Mouse (Mus musculus): ENCODE measurements around the gene Slc22a14. TPM values are rescaled to one million over a fixed set of nuclear protein-coding genes. Genes with fewer than 3 reads are reported as not detected.

Slc22a14 gene
- polyA plus RNA-seq, 1 experiment: not detected

DNA sequence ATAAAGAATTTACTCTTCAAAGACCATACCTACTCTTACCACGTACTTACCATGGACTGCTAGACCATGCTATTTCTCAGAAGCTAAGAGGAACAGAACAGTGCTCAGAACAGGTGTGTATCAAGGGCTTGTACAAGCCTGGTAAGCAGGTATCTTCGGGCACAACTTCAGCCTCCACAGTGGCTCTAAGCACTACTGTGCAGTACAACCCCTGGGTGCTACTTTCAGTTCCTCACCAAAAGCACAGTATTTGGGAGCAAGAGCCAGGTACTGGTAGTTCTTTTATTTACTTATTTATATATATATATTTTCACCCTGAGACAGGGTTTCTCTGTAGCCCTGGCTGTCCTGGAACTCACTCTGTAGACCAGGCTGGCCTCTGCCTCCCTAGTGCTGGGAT lies 104.5 kb downstream of the Slc22a14 start:
- Histone ChIP-seq H3K4me1 (ENCODE audit: control insufficient read depth, insufficient read depth, low read length) (no peaks in the 10 kb centered on the region), H3K27ac (ENCODE audit: insufficient read depth, low read length) (no peak overlapping the region), H3K27me3 (ENCODE audit: control insufficient read depth, insufficient read depth, low read length, poor library complexity, severe bottlenecking) (no peaks in the 10 kb centered on the region), H3K36me3 (ENCODE audit: control insufficient read depth, insufficient read depth, low read length, poor library complexity, severe bottlenecking) (peaks cover 46% of the 10 kb centered on the region), H3K9ac (ENCODE audit: low read depth, poor library complexity, severe bottlenecking) (no peak overlapping the region), H3K9me3 (replicated peaks; ENCODE audit: control insufficient read depth, insufficient read depth, low read length, poor library complexity, severe bottlenecking) (no peaks in the 10 kb centered on the region), H3K4me3 (ENCODE audit: low read depth, low read length) (no peak overlapping the region)
- no peak for TF ChIP-seq CTCF (IDR thresholded peaks at IDR 0.05; ENCODE audit: low read depth, low read length)
- TF ChIP-seq POLR2A (IDR thresholded peaks at IDR 0.05; ENCODE audit: insufficient read depth, low read length): no peak

DNA sequence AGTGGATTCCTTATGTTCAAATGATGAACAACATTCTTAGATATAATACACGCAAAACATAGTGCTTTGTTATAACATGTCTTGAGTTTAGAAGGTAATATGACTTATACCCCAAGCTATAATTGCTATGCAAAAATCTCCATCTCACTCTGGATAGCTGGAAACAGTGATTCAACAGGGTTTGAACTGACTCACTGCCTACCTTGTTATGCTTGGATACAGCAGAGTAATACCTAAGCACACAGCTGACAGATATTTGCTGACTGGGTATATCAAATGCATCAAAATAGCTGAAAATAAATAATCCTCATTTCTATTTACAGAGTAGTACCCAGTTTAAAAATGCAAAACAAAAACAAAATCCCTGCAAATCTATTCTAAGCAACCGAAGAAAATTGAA lies 106.6 kb downstream of the Slc22a14 start:
- no peak overlapping the region for H3K4me3 ChIP-seq (ENCODE audit: low read depth, low read length)
- no peaks in the 10 kb centered on the region for H3K27me3 ChIP-seq (ENCODE audit: control insufficient read depth, insufficient read depth, low read length, poor library complexity, severe bottlenecking)
- H3K36me3 ChIP-seq (ENCODE audit: control insufficient read depth, insufficient read depth, low read length, poor library complexity, severe bottlenecking): peaks cover 43% of the 10 kb centered on the region
- H3K4me1 ChIP-seq (ENCODE audit: control insufficient read depth, insufficient read depth, low read length): no peaks in the 10 kb centered on the region
- no peak overlapping the region for H3K9ac ChIP-seq (ENCODE audit: low read depth, poor library complexity, severe bottlenecking)
- no peaks in the 10 kb centered on the region for H3K9me3 ChIP-seq (replicated peaks; ENCODE audit: control insufficient read depth, insufficient read depth, low read length, poor library complexity, severe bottlenecking)
- no peak overlapping the region for H3K27ac ChIP-seq (ENCODE audit: insufficient read depth, low read length)
- TF ChIP-seq EP300 (IDR thresholded peaks at IDR 0.05; ENCODE audit: insufficient read depth, low read depth, low read length): no peak
- no peak for TF ChIP-seq POLR2A (IDR thresholded peaks at IDR 0.05; ENCODE audit: insufficient read depth, low read length)
- no peak for TF ChIP-seq CTCF (IDR thresholded peaks at IDR 0.05; ENCODE audit: low read depth, low read length)

GRCm38 (mm10) chr9:119258128-119258527 lies 107.2 kb downstream of the Slc22a14 start:
- Histone ChIP-seq H3K4me3 (ENCODE audit: low read depth, low read length) (no peak overlapping the region), H3K27me3 (ENCODE audit: control insufficient read depth, insufficient read depth, low read length, poor library complexity, severe bottlenecking) (no peaks in the 10 kb centered on the region), H3K27ac (ENCODE audit: insufficient read depth, low read length) (no peak overlapping the region), H3K4me1 (ENCODE audit: control insufficient read depth, insufficient read depth, low read length) (no peaks in the 10 kb centered on the region), H3K36me3 (ENCODE audit: control insufficient read depth, insufficient read depth, low read length, poor library complexity, severe bottlenecking) (peaks cover 41% of the 10 kb centered on the region), H3K9me3 (replicated peaks; ENCODE audit: control insufficient read depth, insufficient read depth, low read length, poor library complexity, severe bottlenecking) (no peaks in the 10 kb centered on the region), H3K9ac (ENCODE audit: low read depth, poor library complexity, severe bottlenecking) (no peak overlapping the region)
- TF ChIP-seq EP300 (IDR thresholded peaks at IDR 0.05; ENCODE audit: insufficient read depth, low read depth, low read length) (no peak), POLR2A (IDR thresholded peaks at IDR 0.05; ENCODE audit: insufficient read depth, low read length) (no peak)

DNA sequence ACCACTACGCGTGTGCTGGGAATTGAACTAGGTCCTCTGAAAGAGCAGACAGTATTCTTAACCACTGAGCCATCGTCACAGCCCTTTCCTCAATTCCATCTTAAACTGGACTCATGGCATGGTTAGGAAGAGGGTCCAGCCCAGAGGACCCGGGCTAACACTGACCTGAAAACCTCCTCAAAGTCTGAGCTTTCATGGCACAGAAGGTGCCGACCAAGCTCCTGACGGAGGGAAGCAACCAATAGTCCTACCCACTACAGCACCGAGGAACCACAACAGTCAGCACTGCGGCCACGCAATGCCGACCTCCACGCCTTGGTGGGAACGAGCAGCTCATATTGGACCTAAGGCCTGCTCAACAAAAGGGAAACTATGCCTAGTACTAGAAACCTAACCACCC lies 109.2 kb downstream of the Slc22a14 start:
- Histone ChIP-seq H3K27me3 (ENCODE audit: control insufficient read depth, insufficient read depth, low read length, poor library complexity, severe bottlenecking) (no peaks in the 10 kb centered on the region), H3K27ac (ENCODE audit: insufficient read depth, low read length) (no peak overlapping the region), H3K36me3 (ENCODE audit: control insufficient read depth, insufficient read depth, low read length, poor library complexity, severe bottlenecking) (peaks cover 44% of the 10 kb centered on the region), H3K4me1 (ENCODE audit: control insufficient read depth, insufficient read depth, low read length) (no peaks in the 10 kb centered on the region), H3K9me3 (replicated peaks; ENCODE audit: control insufficient read depth, insufficient read depth, low read length, poor library complexity, severe bottlenecking) (no peaks in the 10 kb centered on the region), H3K9ac (ENCODE audit: low read depth, poor library complexity, severe bottlenecking) (no peak overlapping the region), H3K4me3 (ENCODE audit: low read depth, low read length) (no peak overlapping the region)
- TF ChIP-seq EP300 (IDR thresholded peaks at IDR 0.05; ENCODE audit: insufficient read depth, low read depth, low read length) (no peak), POLR2A (IDR thresholded peaks at IDR 0.05; ENCODE audit: insufficient read depth, low read length) (no peak)

DNA sequence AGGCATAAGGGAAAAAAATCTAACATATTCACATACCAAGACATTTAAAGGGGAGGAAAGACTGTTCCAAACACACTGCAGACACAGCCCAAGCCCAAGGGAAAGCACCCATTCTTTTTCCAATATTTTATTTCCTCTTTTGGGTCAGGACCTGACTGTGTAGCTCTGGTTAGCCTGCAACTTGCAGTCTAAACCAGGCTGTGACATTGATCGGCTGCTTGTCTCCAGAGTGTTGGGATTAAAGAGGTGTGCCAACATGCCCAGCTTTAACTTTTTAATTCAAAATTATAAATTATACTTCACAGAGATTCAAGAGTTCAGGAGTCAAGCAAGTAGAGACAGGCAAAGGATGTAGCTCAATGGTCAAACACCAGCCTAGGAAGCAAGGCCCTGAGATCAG lies 110.3 kb downstream of the Slc22a14 start:
- peaks cover 51% of the 10 kb centered on the region for H3K36me3 ChIP-seq (ENCODE audit: control insufficient read depth, insufficient read depth, low read length, poor library complexity, severe bottlenecking)
- no peaks in the 10 kb centered on the region for H3K4me1 ChIP-seq (ENCODE audit: control insufficient read depth, insufficient read depth, low read length)
- no peak for TF ChIP-seq EP300 (IDR thresholded peaks at IDR 0.05; ENCODE audit: insufficient read depth, low read depth, low read length)
- no peak for TF ChIP-seq CTCF (IDR thresholded peaks at IDR 0.05; ENCODE audit: low read depth, low read length)
- TF ChIP-seq POLR2A (IDR thresholded peaks at IDR 0.05; ENCODE audit: insufficient read depth, low read length): no peak
- H3K27ac ChIP-seq (ENCODE audit: insufficient read depth, low read length): no peak overlapping the region
- H3K27me3 ChIP-seq (ENCODE audit: control insufficient read depth, insufficient read depth, low read length, poor library complexity, severe bottlenecking): no peaks in the 10 kb centered on the region
- no peak overlapping the region for H3K4me3 ChIP-seq (ENCODE audit: low read depth, low read length)
- H3K9ac ChIP-seq (ENCODE audit: low read depth, poor library complexity, severe bottlenecking): no peak overlapping the region
- no peaks in the 10 kb centered on the region for H3K9me3 ChIP-seq (replicated peaks; ENCODE audit: control insufficient read depth, insufficient read depth, low read length, poor library complexity, severe bottlenecking)

DNA sequence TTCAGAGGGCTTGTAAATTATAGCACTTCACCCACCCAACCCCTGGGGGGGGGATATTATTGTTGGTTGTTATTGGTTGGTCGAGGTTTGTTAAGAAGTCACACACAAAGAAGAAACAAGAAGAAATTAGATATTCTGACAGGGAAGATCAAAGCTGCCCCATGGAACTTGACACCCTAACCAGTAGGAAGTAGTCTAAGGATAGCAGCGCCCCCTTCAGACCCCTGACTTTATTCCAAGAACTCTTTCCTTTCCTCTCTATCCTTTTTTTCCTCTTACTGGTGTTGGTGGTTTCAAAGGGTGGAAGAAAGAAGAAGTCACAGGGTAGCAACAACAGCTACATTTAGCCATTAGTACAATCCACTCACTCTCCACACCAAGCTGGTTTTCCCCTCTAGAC lies 111.2 kb downstream of the Slc22a14 start:
- no peaks in the 10 kb centered on the region for H3K9me3 ChIP-seq (replicated peaks; ENCODE audit: control insufficient read depth, insufficient read depth, low read length, poor library complexity, severe bottlenecking)
- TF ChIP-seq CTCF (IDR thresholded peaks at IDR 0.05; ENCODE audit: low read depth, low read length): no peak
- no peak for TF ChIP-seq EP300 (IDR thresholded peaks at IDR 0.05; ENCODE audit: insufficient read depth, low read depth, low read length)
- TF ChIP-seq POLR2A (IDR thresholded peaks at IDR 0.05; ENCODE audit: insufficient read depth, low read length): no peak
- no peaks in the 10 kb centered on the region for H3K27me3 ChIP-seq (ENCODE audit: control insufficient read depth, insufficient read depth, low read length, poor library complexity, severe bottlenecking)
- H3K36me3 ChIP-seq (ENCODE audit: control insufficient read depth, insufficient read depth, low read length, poor library complexity, severe bottlenecking): peaks cover 52% of the 10 kb centered on the region
- no peak overlapping the region for H3K27ac ChIP-seq (ENCODE audit: insufficient read depth, low read length)
- H3K4me3 ChIP-seq (ENCODE audit: low read depth, low read length): no peak overlapping the region
- H3K9ac ChIP-seq (ENCODE audit: low read depth, poor library complexity, severe bottlenecking): no peak overlapping the region
- H3K4me1 ChIP-seq (ENCODE audit: control insufficient read depth, insufficient read depth, low read length): no peaks in the 10 kb centered on the region
